Mouse (Mus musculus): Measurements from ENCODE around the gene Tox2. TPM values are rescaled to one million over a fixed set of nuclear protein-coding genes. Genes with fewer than 3 reads are reported as not detected.

Tox2 gene
- 2.1 TPM in 2 replicates for polyA plus RNA-seq (2014; fragmentation: Nextera tagmentation; extraction: Ambion mirVana)

- H3K9ac ChIP-seq (ENCODE audit: low read length) = peak within 1 kb of the TSS; percentile 37; the same call in 1 of the 2 replicates
- DNase-seq (ENCODE audit: low spot score) (peak; percentile 52), ATAC-seq (ENCODE audit: insufficient number of reproducible peaks, low FRiP score, low TSS enrichment, low read depth) (peak; percentile 72)
- WGBS = under 1% methylated on average over 78 of the region's 79 CpGs
- H3K4me1 ChIP-seq (ENCODE audit: control insufficient read depth, insufficient read depth, low read length) = 0 out of 2 replicates have a peak, but pooled peaks cover 5% of the 10 kb centered on the region
- H3K27me3 ChIP-seq (ENCODE audit: control insufficient read depth, insufficient read depth, low read length) = peaks cover 48% of the 10 kb centered on the region
- H3K4me2 ChIP-seq (ENCODE audit: low read depth, severe bottlenecking) = peak within 1 kb of the TSS; percentile 78
- peak within 1 kb of the TSS; percentile 40 for H3K4me3 ChIP-seq (ENCODE audit: low read depth, low read length)
- no peak within 1 kb of the TSS for H3K27ac ChIP-seq (replicated peaks; ENCODE audit: low read depth, low read length)
- no peaks in the 10 kb centered on the region for H3K9me3 ChIP-seq (ENCODE audit: control insufficient read depth, low read length)
- no peaks in the 10 kb centered on the region for H3K36me3 ChIP-seq (ENCODE audit: control insufficient read depth, insufficient read depth, low read length)
Measured at GRCm38 (mm10) chr2:163202884-163203634, at the start of gene Tox2. Gene Tox2 (plus strand): TSS chr2:163203125.

DNA sequence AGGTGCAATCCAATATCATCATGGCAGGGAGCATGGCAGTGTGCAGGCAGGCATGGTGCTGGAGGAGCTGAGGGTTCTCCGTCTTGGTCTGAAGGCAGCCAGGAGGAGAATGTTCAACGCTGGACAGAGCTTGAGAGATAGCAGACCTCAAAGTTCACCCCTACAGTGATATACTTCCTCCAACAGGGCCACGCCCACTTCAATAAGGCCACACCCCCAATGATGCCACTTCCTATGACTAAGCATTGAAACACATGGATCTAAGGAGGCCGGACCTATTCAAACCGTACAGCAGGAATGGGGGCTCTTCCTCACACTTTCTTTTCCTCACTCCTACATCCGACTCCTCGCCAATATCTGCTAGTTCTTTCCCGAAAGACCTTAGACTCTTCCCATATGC lies 48.3 kb upstream of the Tox2 start:
- Histone ChIP-seq H3K9ac (ENCODE audit: low read length) (no peak overlapping the region), H3K9me3 (ENCODE audit: control insufficient read depth, low read length) (no peaks in the 10 kb centered on the region), H3K27ac (replicated peaks; ENCODE audit: low read depth, low read length) (no peak overlapping the region), H3K36me3 (ENCODE audit: control insufficient read depth, insufficient read depth, low read length) (no peaks in the 10 kb centered on the region), H3K4me3 (ENCODE audit: low read depth, low read length) (no peak overlapping the region), H3K4me1 (ENCODE audit: control insufficient read depth, insufficient read depth, low read length) (no peaks in the 10 kb centered on the region), H3K4me2 (ENCODE audit: low read depth, severe bottlenecking) (no peak overlapping the region), H3K27me3 (ENCODE audit: control insufficient read depth, insufficient read depth, low read length) (no peaks in the 10 kb centered on the region)
- WGBS = 93% methylated on average over 8 of the region's 8 CpGs
- no peak for ATAC-seq (ENCODE audit: insufficient number of reproducible peaks, low FRiP score, low TSS enrichment, low read depth)
- no peak for DNase-seq (ENCODE audit: low spot score)

DNA sequence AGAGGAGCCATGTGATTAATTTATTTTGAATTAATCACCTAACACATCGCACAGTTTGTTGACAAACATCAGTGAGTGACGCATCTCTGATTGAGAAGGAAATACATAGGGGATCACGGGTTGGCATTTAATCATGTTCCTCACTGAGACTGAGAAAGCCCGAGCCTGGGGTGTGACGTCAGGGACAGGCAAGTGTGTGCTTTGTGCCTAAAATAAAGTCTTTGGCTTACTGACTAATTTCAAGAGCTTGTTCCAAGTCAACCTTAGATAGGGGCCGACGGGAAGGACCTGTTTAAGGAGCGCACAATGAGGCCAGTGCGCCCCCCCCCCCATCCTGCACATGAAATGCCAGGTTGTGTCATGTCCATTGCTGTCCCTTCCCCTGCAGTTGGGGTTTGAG lies 43.9 kb upstream of the Tox2 start:
- Histone ChIP-seq H3K27me3 (ENCODE audit: control insufficient read depth, insufficient read depth, low read length) (no peaks in the 10 kb centered on the region), H3K4me3 (ENCODE audit: low read depth, low read length) (no peak overlapping the region), H3K36me3 (ENCODE audit: control insufficient read depth, insufficient read depth, low read length) (no peaks in the 10 kb centered on the region), H3K4me2 (ENCODE audit: low read depth, severe bottlenecking) (no peak overlapping the region), H3K9ac (ENCODE audit: low read length) (no peak overlapping the region), H3K27ac (replicated peaks; ENCODE audit: low read depth, low read length) (no peak overlapping the region), H3K4me1 (ENCODE audit: control insufficient read depth, insufficient read depth, low read length) (no peaks in the 10 kb centered on the region), H3K9me3 (ENCODE audit: control insufficient read depth, low read length) (no peaks in the 10 kb centered on the region)
- 90% methylated on average over 9 of the region's 9 CpGs for WGBS
- DNase-seq (ENCODE audit: low spot score) (no peak), ATAC-seq (ENCODE audit: insufficient number of reproducible peaks, low FRiP score, low TSS enrichment, low read depth) (no peak)

DNA sequence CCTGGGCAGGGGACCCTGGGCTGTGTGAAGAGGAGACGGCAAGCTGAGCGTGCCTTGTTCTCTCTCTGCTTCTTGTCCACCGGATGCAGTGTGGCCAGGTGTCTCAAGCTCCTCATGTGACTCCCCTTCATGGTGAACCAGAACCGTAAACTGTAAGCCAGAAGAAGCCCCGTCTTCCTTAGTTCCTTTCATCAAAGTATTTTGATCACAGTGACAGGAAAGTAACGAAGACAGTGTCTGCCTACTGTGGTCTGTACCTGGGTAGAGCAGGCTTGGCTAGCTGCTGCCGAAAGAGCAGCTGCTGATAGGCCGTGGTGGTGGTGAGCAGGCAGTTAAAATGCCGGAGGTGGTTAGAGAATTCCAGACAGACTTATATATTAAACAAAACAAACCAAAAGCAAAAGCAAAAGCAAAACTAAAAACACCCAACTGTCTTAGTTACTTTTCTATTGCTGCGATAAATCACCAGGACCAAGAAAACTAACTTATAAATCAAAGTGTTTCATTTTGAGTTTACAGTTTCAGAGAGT lies 38.4 kb upstream of the Tox2 start:
- Histone ChIP-seq H3K27me3 (ENCODE audit: control insufficient read depth, insufficient read depth, low read length) (no peaks in the 10 kb centered on the region), H3K9me3 (ENCODE audit: control insufficient read depth, low read length) (no peaks in the 10 kb centered on the region), H3K4me3 (ENCODE audit: low read depth, low read length) (no peak overlapping the region), H3K4me2 (ENCODE audit: low read depth, severe bottlenecking) (no peak overlapping the region), H3K9ac (ENCODE audit: low read length) (no peak overlapping the region), H3K36me3 (ENCODE audit: control insufficient read depth, insufficient read depth, low read length) (no peaks in the 10 kb centered on the region), H3K4me1 (ENCODE audit: control insufficient read depth, insufficient read depth, low read length) (no peaks in the 10 kb centered on the region), H3K27ac (replicated peaks; ENCODE audit: low read depth, low read length) (no peak overlapping the region)
- DNase-seq (ENCODE audit: low spot score) (no peak), ATAC-seq (ENCODE audit: insufficient number of reproducible peaks, low FRiP score, low TSS enrichment, low read depth) (no peak)
- 72% methylated on average over 10 of the region's 10 CpGs for WGBS

- no peaks in the 10 kb centered on the region for H3K9me3 ChIP-seq (ENCODE audit: control insufficient read depth, low read length)
- no peak overlapping the region for H3K9ac ChIP-seq (ENCODE audit: low read length)
- ATAC-seq (ENCODE audit: insufficient number of reproducible peaks, low FRiP score, low TSS enrichment, low read depth) (no peak), DNase-seq (ENCODE audit: low spot score) (no peak)
- no peak overlapping the region for H3K27ac ChIP-seq (replicated peaks; ENCODE audit: low read depth, low read length)
- no peak overlapping the region for H3K4me2 ChIP-seq (ENCODE audit: low read depth, severe bottlenecking)
- no peaks in the 10 kb centered on the region for H3K36me3 ChIP-seq (ENCODE audit: control insufficient read depth, insufficient read depth, low read length)
- no peaks in the 10 kb centered on the region for H3K4me1 ChIP-seq (ENCODE audit: control insufficient read depth, insufficient read depth, low read length)
- H3K4me3 ChIP-seq (ENCODE audit: low read depth, low read length) = no peak overlapping the region
- WGBS = 57% methylated on average over 13 of the region's 13 CpGs
- no peaks in the 10 kb centered on the region for H3K27me3 ChIP-seq (ENCODE audit: control insufficient read depth, insufficient read depth, low read length)
Measured at GRCm38 (mm10) chr2:163166067-163166805, 36.7 kb upstream of the Tox2 start.

DNA sequence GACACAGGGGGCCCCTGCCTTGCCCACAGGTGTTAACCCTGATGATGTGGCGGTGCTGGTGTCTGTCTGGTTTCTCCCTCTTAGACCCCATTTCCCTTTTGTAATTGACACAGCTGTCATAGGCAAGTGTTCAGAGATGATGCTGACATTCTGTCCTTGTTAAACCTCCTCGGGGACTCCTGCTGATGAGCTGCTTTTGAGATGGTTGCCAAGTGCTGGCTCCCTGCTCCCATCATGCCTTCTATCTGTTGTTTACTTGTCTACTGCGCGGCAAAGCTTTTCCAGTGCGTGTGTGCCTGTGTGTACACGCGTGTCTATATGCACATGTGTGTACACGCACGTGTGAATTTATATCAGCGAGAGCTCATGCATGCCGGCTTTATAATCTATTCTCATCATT lies 31.0 kb upstream of the Tox2 start:
- Histone ChIP-seq H3K9me3 (ENCODE audit: control insufficient read depth, low read length) (no peaks in the 10 kb centered on the region), H3K36me3 (ENCODE audit: control insufficient read depth, insufficient read depth, low read length) (no peaks in the 10 kb centered on the region), H3K27me3 (ENCODE audit: control insufficient read depth, insufficient read depth, low read length) (no peaks in the 10 kb centered on the region), H3K9ac (ENCODE audit: low read length) (no peak overlapping the region), H3K4me3 (ENCODE audit: low read depth, low read length) (no peak overlapping the region), H3K27ac (replicated peaks; ENCODE audit: low read depth, low read length) (no peak overlapping the region), H3K4me2 (ENCODE audit: low read depth, severe bottlenecking) (no peak overlapping the region), H3K4me1 (ENCODE audit: control insufficient read depth, insufficient read depth, low read length) (no peaks in the 10 kb centered on the region)
- no peak for ATAC-seq (ENCODE audit: insufficient number of reproducible peaks, low FRiP score, low TSS enrichment, low read depth)
- 92% methylated on average over 11 of the region's 11 CpGs for WGBS
- DNase-seq (ENCODE audit: low spot score) = no peak

GRCm38 (mm10) chr2:163174066-163174465 lies 28.9 kb upstream of the Tox2 start:
- Histone ChIP-seq H3K27me3 (ENCODE audit: control insufficient read depth, insufficient read depth, low read length) (no peaks in the 10 kb centered on the region), H3K9ac (ENCODE audit: low read length) (no peak overlapping the region), H3K36me3 (ENCODE audit: control insufficient read depth, insufficient read depth, low read length) (no peaks in the 10 kb centered on the region), H3K4me1 (ENCODE audit: control insufficient read depth, insufficient read depth, low read length) (no peaks in the 10 kb centered on the region), H3K27ac (replicated peaks; ENCODE audit: low read depth, low read length) (no peak overlapping the region), H3K4me3 (ENCODE audit: low read depth, low read length) (no peak overlapping the region), H3K4me2 (ENCODE audit: low read depth, severe bottlenecking) (no peak overlapping the region), H3K9me3 (ENCODE audit: control insufficient read depth, low read length) (no peaks in the 10 kb centered on the region)
- ATAC-seq (ENCODE audit: insufficient number of reproducible peaks, low FRiP score, low TSS enrichment, low read depth) (no peak), DNase-seq (ENCODE audit: low spot score) (no peak)
- WGBS = 67% methylated on average over 7 of the region's 7 CpGs

DNA sequence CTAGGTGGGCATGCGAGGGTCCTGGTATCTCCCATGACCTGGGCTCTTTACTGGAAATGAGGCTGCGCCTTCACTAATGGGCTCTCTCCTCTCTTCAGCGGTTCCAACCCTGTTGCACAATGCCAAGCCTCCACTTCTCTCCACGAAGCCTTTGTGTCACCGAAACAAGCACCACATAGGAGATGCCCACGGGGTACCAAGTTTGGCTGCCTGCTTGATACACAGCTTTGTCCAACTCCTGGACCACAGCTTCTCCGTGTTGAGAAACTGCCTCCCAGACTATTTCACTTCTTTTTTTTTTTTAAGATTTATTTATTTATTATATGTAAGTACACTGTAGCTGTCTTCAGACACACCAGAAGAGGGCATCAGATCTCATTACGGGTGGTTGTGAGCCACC lies 27.1 kb upstream of the Tox2 start:
- H3K27ac ChIP-seq (replicated peaks; ENCODE audit: low read depth, low read length) = no peak overlapping the region
- no peak for ATAC-seq (ENCODE audit: insufficient number of reproducible peaks, low FRiP score, low TSS enrichment, low read depth)
- H3K9me3 ChIP-seq (ENCODE audit: control insufficient read depth, low read length) = no peaks in the 10 kb centered on the region
- H3K4me2 ChIP-seq (ENCODE audit: low read depth, severe bottlenecking) = no peak overlapping the region
- H3K4me3 ChIP-seq (ENCODE audit: low read depth, low read length) = no peak overlapping the region
- no peaks in the 10 kb centered on the region for H3K27me3 ChIP-seq (ENCODE audit: control insufficient read depth, insufficient read depth, low read length)
- H3K9ac ChIP-seq (ENCODE audit: low read length) = no peak overlapping the region
- 92% methylated on average over 7 of the region's 8 CpGs for WGBS
- no peaks in the 10 kb centered on the region for H3K4me1 ChIP-seq (ENCODE audit: control insufficient read depth, insufficient read depth, low read length)
- no peaks in the 10 kb centered on the region for H3K36me3 ChIP-seq (ENCODE audit: control insufficient read depth, insufficient read depth, low read length)
- DNase-seq (ENCODE audit: low spot score) = no peak

All from limb, embryonic 11.5 days (tissue).